Mouse (Mus musculus) urinary bladder, postnatal 0 days (tissue): Measurements from ENCODE around the gene 9830107B12Rik. TPM values are rescaled to one million over a fixed set of nuclear protein-coding genes. Genes with fewer than 3 reads are reported as not detected.

ENCODE experiments used
- polyA plus RNA-seq: library from polyadenylated mRNA; unstranded; fragments of >200 nt; fragmentation: Nextera tagmentation; extraction: Ambion mirVana; gene quantifications from 2 replicates; pipeline ENCODE4 v1.2.1, GENCODE M21; 2015

Gene 9830107B12Rik
- 0.08 TPM in 1 of 2 replicates, not detected in the other for polyA plus RNA-seq

DNA sequence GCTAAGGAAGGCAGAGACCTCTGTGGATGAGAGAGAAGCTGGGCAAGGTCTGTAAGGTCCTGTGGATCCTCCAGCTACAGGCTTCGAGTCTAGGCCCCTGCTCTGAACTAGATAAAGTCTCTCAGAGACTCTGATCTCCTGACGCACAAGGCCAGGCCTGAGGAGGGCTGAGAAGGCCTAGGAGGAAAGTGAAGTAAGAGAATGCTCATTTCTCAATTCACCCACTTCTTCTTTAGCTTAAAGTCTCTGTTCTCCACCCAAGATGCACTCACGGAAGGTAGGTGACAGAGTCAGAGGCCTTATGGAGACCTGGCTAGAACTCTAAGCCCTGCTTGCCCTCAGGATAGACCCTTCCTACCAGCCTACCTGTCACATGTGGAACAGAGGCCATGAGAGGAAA lies at the start of gene 9830107B12Rik:
Gene 9830107B12Rik, minus strand, starts transcription at position 149 of the 400 bp plus-strand sequence.

DNA sequence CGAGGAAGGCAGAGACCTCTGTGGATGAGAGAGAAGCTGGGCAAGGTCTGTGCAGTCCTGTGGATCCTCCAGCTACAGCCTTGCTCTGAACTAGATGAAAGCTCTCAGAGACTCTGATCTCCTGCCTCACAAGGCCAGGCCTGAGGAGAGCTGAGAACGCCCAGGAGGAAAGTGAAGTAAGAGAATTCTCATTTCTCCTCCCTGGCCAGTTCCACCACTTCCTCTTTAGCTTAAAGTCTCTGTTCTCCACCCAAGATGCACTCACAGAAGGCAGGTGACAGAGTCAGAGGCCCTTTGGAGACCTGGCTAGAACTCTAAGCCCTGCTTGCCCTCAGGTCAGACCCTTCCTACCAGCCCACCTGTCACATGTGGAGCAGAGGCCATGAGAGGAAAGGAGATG lies 21.0 kb upstream of the 9830107B12Rik start, which contains the start of gene A530064D06Rik:
Gene A530064D06Rik, minus strand, starts transcription at position 173 of the 400 bp plus-strand sequence.

DNA sequence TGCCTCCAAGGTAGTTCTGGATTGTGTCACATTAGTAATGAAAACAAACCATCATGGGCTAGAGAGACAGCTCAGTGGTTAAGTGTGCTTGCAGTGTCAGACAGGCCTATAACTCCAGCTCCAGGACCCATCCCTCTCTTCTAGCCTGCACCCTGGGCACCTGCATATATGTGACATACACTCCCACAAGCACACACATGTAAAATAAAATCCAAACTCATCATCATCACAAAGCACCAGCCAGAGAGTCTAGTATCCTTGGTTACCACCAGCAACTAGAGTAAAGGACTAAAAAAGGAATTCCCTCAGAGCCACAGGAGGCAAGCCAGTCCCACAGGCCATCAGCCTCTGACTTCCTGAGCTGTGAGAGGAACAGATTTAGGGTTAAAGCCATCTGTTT lies 57.0 kb downstream of the 9830107B12Rik start, which contains the start of gene 1700067P10Rik:
Gene 1700067P10Rik, plus strand, starts transcription at position 301 of the 400 bp plus-strand sequence.

Other genes with a start within 250 kb of the 9830107B12Rik start
- 9.2 and 9.3 TPM in 2 replicates for gene Foxp4, start 221.6 kb downstream of the 9830107B12Rik start, polyA plus RNA-seq
- gene 1700122O11Rik, start 108.0 kb downstream of the 9830107B12Rik start, polyA plus RNA-seq: not detected in 2 replicates
- gene 1700067P10Rik, start 56.9 kb downstream of the 9830107B12Rik start, polyA plus RNA-seq: not detected in 2 replicates
- 0.48 and 3.5 TPM in 2 replicates for gene A530064D06Rik, start 21.0 kb upstream of the 9830107B12Rik start, polyA plus RNA-seq
- gene Trem1, start 86.5 kb upstream of the 9830107B12Rik start, polyA plus RNA-seq: 0.49 and 6.2 TPM in 2 replicates
- gene Trem3, start 101.5 kb upstream of the 9830107B12Rik start, polyA plus RNA-seq: 0.17 and 1.5 TPM in 2 replicates
- 0.18 TPM in 1 of 2 replicates, not detected in the other for gene Treml4, start 118.0 kb upstream of the 9830107B12Rik start, polyA plus RNA-seq
- gene Treml2, start 153.2 kb upstream of the 9830107B12Rik start, polyA plus RNA-seq: 0.06 and 0.10 TPM in 2 replicates
- 0.40 and 1.8 TPM in 2 replicates for gene B430306N03Rik, start 169.9 kb upstream of the 9830107B12Rik start, polyA plus RNA-seq
- gene Trem2, start 200.1 kb upstream of the 9830107B12Rik start, polyA plus RNA-seq: 4.4 and 8.9 TPM in 2 replicates
- gene Treml1, start 213.6 kb upstream of the 9830107B12Rik start, polyA plus RNA-seq: 0.34 and 2.5 TPM in 2 replicates